Mouse (Mus musculus): ENCODE data around the gene Fut9.

- TF ChIP-seq CTCF (IDR thresholded peaks at IDR 0.05; ENCODE audit: insufficient read depth, low read depth, low read length) (no peak), POLR2A (IDR thresholded peaks at IDR 0.05; ENCODE audit: insufficient read depth, low read depth, low read length) (no peak)
Measured at GRCm38 (mm10) chr4:25741553-25741952, 58.5 kb downstream of the Fut9 start.
